Mouse (Mus musculus): ENCODE measurements at regions not wholly inside any gene's neighbourhood (a gene's known extent, or its start where the extent isn't known, plus 50 kb on each side); places are given as distances from the start of the nearest gene placed in this dataset.

GRCm38 (mm10) chr6:127243032-127243431 lies 91.0 kb upstream of the Ccnd2 start:
- Histone ChIP-seq H3K4me2 (replicated peaks; ENCODE audit: low read depth, low read length) (no peak overlapping the region), H3K27me3 (replicated peaks; ENCODE audit: insufficient read depth, low read length) (no peaks in the 10 kb centered on the region), H3K4me3 (ENCODE audit: low read depth, low read length) (no peak overlapping the region), H3K36me3 (ENCODE audit: insufficient read depth, low read length) (no peaks in the 10 kb centered on the region), H3K9ac (replicated peaks; ENCODE audit: low read depth) (no peak overlapping the region), H3K9me3 (ENCODE audit: low read length) (no peaks in the 10 kb centered on the region), H3K27ac (ENCODE audit: low read length) (no peak overlapping the region), H3K4me1 (ENCODE audit: insufficient read depth, low read depth, low read length) (no peaks in the 10 kb centered on the region)
- no peak for DNase-seq (ENCODE audit: low spot score)
- TF ChIP-seq CTCF (IDR thresholded peaks at IDR 0.05) (no peak), EP300 (IDR thresholded peaks at IDR 0.05) (no peak)
- 80% methylated on average over 2 of the region's 2 CpGs for WGBS
- ATAC-seq = no peak

GRCm38 (mm10) chr6:127245814-127246440 lies 93.9 kb upstream of the Ccnd2 start:
- no peak overlapping the region for H3K4me3 ChIP-seq (ENCODE audit: low read depth, low read length)
- DNase-seq (ENCODE audit: low spot score) (peak; percentile 60), ATAC-seq (no peak)
- no peaks in the 10 kb centered on the region for H3K27me3 ChIP-seq (replicated peaks; ENCODE audit: insufficient read depth, low read length)
- H3K4me2 ChIP-seq (replicated peaks; ENCODE audit: low read depth, low read length) = peak overlapping the region; percentile 25; the same call in 1 of the 2 replicates
- no peak overlapping the region for H3K9ac ChIP-seq (replicated peaks; ENCODE audit: low read depth)
- no peak overlapping the region for H3K27ac ChIP-seq (ENCODE audit: low read length)
- 60% methylated on average over 4 of the region's 4 CpGs for WGBS
- TF ChIP-seq EP300 (IDR thresholded peaks at IDR 0.05) (no peak), CTCF (IDR thresholded peaks at IDR 0.05) (no peak)
- H3K4me1 ChIP-seq (ENCODE audit: insufficient read depth, low read depth, low read length) = no peaks in the 10 kb centered on the region
- H3K9me3 ChIP-seq (ENCODE audit: low read length) = no peaks in the 10 kb centered on the region
- no peaks in the 10 kb centered on the region for H3K36me3 ChIP-seq (ENCODE audit: insufficient read depth, low read length)

DNA sequence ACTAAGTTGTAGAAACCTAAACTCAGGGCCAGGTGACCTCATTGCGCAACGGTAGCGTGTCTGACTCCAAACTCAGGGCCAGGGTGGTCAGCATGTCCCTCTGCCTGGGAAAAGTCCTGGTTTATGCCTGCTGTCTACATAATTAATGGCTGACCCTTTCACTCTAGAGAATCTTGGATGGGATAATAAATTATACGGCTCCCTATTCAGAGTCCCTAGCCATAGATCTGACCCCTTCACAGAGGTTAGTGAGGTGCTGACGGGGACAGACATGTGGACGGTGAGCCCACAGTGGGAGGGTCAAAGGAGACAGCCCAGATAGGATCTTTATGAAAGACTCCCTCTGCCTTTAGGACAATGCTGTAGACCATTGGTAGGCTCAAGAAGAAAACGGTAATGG lies 94.7 kb upstream of the Ccnd2 start:
- Histone ChIP-seq H3K4me3 (ENCODE audit: low read depth, low read length) (no peak overlapping the region), H3K4me2 (replicated peaks; ENCODE audit: low read depth, low read length) (no peak overlapping the region), H3K36me3 (ENCODE audit: insufficient read depth, low read length) (no peaks in the 10 kb centered on the region), H3K4me1 (ENCODE audit: insufficient read depth, low read depth, low read length) (no peaks in the 10 kb centered on the region), H3K9ac (replicated peaks; ENCODE audit: low read depth) (no peak overlapping the region), H3K27me3 (replicated peaks; ENCODE audit: insufficient read depth, low read length) (no peaks in the 10 kb centered on the region), H3K9me3 (ENCODE audit: low read length) (no peaks in the 10 kb centered on the region), H3K27ac (ENCODE audit: low read length) (no peak overlapping the region)
- no peak for TF ChIP-seq EP300 (IDR thresholded peaks at IDR 0.05)
- no peak for TF ChIP-seq CTCF (IDR thresholded peaks at IDR 0.05)
- ATAC-seq (no peak), DNase-seq (ENCODE audit: low spot score) (no peak)
- WGBS = 84% methylated on average over 7 of the region's 7 CpGs

DNA sequence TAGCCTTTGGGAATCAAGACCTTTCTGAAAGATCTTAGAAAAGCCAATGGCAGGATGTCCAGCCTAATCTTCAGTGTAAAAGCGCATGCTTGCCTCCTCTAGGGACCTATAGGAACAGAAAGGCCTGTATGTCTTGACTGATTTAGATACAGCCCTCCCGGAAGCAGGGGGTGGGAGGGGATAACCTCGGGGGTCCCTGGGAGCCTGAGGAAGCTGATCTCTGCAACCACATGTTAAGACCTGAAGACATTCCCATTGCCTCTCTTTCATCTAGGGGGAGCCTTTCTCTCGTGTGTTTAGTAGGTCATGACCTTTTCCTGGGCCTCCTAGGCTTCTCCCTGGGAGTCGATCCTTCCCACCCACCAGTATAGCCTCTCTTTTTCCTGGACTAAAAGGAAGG lies 95.3 kb upstream of the Ccnd2 start:
- no peak for ATAC-seq
- no peak for TF ChIP-seq CTCF (IDR thresholded peaks at IDR 0.05)
- TF ChIP-seq EP300 (IDR thresholded peaks at IDR 0.05) = no peak
- no peaks in the 10 kb centered on the region for H3K36me3 ChIP-seq (ENCODE audit: insufficient read depth, low read length)
- no peak overlapping the region for H3K4me3 ChIP-seq (ENCODE audit: low read depth, low read length)
- H3K27ac ChIP-seq (ENCODE audit: low read length) = no peak overlapping the region
- H3K4me2 ChIP-seq (replicated peaks; ENCODE audit: low read depth, low read length) = no peak overlapping the region
- no peak overlapping the region for H3K9ac ChIP-seq (replicated peaks; ENCODE audit: low read depth)
- no peaks in the 10 kb centered on the region for H3K9me3 ChIP-seq (ENCODE audit: low read length)
- no peak for DNase-seq (ENCODE audit: low spot score)
- no peaks in the 10 kb centered on the region for H3K4me1 ChIP-seq (ENCODE audit: insufficient read depth, low read depth, low read length)
- no peaks in the 10 kb centered on the region for H3K27me3 ChIP-seq (replicated peaks; ENCODE audit: insufficient read depth, low read length)
- 45% methylated on average over 5 of the region's 5 CpGs for WGBS

DNA sequence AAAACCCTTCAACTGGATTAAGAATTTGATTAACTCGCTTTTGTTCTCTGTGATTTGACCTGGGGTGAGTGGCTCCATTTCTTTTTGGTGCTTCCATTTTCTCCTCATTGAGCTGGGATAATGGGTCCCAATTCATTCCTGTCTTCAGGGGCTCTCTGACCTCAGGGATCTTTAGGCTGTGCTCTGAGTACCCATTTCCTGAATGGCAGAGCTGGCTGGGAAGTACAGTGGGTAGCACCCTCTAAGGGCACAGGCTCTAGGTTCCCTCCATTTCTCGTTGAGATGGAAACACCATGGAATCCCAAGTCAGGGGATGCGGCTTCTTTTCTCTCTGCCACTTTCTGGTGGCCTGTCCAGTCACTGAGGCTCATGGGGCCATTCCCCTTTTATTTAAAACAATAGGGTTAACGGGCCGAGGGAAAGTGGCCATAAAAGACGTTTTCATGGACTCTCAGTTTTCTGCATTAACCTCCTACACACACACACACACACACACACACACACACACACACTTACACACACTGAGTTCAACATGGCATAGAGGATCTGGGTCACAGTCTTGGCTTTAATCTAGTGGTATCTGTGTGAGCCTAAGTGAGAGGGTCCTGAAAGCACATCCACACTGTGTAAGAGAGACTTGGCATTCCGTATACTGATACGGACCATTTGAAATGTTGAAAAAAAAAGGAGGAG lies 98.3 kb upstream of the Ccnd2 start:
- WGBS = 53% methylated on average over 8 of the region's 8 CpGs

DNA sequence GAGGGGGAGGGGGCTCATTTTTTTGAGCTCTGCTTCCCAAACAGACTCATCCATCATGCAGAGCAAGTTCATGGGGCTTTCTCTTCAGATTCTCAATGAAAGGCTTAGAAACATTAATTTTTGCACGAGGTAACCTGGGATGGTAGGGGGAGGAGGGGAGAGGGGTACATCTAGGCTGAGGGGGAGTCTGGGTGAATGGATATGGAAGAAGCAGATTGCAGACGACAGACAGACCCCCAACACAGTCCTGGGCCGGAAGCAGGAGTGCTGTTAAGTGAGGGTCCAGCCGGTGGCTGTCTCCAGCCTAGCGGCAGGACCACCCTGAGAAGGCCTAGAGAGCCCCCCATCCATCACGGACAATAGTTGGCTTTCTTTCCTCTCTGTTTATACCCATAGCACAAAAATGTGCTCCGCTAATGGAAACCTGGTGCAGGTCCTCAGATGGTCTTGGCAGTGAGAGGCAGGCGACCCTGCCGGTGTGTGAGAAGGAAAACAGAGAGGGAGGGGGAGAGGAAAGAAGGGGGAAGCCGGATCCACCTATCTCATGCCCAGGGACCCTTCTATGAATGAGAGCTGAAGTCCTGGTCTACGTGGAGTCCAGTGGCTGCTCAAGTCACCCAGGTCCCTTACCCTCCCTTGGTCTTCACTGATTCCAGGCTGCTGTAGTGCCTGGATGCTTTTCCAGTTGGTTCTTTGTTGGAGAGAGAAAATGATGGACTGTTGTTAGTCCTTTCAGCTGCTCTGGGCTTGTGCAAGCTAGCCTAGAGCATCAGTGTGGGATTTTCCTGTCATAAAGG lies 99.1 kb upstream of the Ccnd2 start:
- DNase-seq (ENCODE audit: low spot score) (no peak), ATAC-seq (no peak)
- no peaks in the 10 kb centered on the region for H3K36me3 ChIP-seq (ENCODE audit: insufficient read depth, low read length)
- 19% methylated on average over 11 of the region's 11 CpGs for WGBS
- H3K4me1 ChIP-seq (ENCODE audit: insufficient read depth, low read depth, low read length) = no peaks in the 10 kb centered on the region
- H3K9ac ChIP-seq (replicated peaks; ENCODE audit: low read depth) = no peak overlapping the region
- H3K9me3 ChIP-seq (ENCODE audit: low read length) = no peaks in the 10 kb centered on the region
- no peaks in the 10 kb centered on the region for H3K27me3 ChIP-seq (replicated peaks; ENCODE audit: insufficient read depth, low read length)
- no peak overlapping the region for H3K4me3 ChIP-seq (ENCODE audit: low read depth, low read length)
- H3K4me2 ChIP-seq (replicated peaks; ENCODE audit: low read depth, low read length) = no peak overlapping the region
- TF ChIP-seq EP300 (IDR thresholded peaks at IDR 0.05) (no peak), CTCF (IDR thresholded peaks at IDR 0.05) (no peak)
- no peak overlapping the region for H3K27ac ChIP-seq (ENCODE audit: low read length)

More for the DNA sequence above, 98.3 kb upstream of the Ccnd2 start:
- no peak overlapping the region for H3K27ac ChIP-seq (ENCODE audit: low read length)
- no peak for ATAC-seq
- H3K4me1 ChIP-seq (ENCODE audit: insufficient read depth, low read depth, low read length) = no peaks in the 10 kb centered on the region
- no peaks in the 10 kb centered on the region for H3K27me3 ChIP-seq (replicated peaks; ENCODE audit: insufficient read depth, low read length)
- H3K9ac ChIP-seq (replicated peaks; ENCODE audit: low read depth) = no peak overlapping the region
- H3K9me3 ChIP-seq (ENCODE audit: low read length) = no peaks in the 10 kb centered on the region
- H3K4me2 ChIP-seq (replicated peaks; ENCODE audit: low read depth, low read length) = no peak overlapping the region
- H3K36me3 ChIP-seq (ENCODE audit: insufficient read depth, low read length) = no peaks in the 10 kb centered on the region
- TF ChIP-seq EP300 (IDR thresholded peaks at IDR 0.05) = no peak
- TF ChIP-seq CTCF (IDR thresholded peaks at IDR 0.05) = no peak
- no peak for DNase-seq (ENCODE audit: low spot score)
- no peak overlapping the region for H3K4me3 ChIP-seq (ENCODE audit: low read depth, low read length)

Data from lung, postnatal 0 days (tissue).